Mouse (Mus musculus): Measurements from ENCODE around the gene Ndufaf2. TPM values are rescaled to one million over a fixed set of nuclear protein-coding genes. Genes with fewer than 3 reads are reported as not detected.

The Ndufaf2 gene
- total RNA-seq, 2 experiments from 2014 or later: 92.5 to 107 TPM

- peak; percentile 57; the same call in 1 of the 2 replicates for ATAC-seq (replicated peaks; ENCODE audit: low FRiP score, low TSS enrichment, poor library complexity, severe bottlenecking)
These were observed 5.6 kb downstream of the Ndufaf2 start for GRCm38 (mm10) chr13:108152650-108153372.

- ATAC-seq (replicated peaks; ENCODE audit: low FRiP score, low TSS enrichment, poor library complexity, severe bottlenecking): no peak; the same call in 1 of the 2 replicates
These were observed 6.6 kb downstream of the Ndufaf2 start for GRCm38 (mm10) chr13:108151782-108152181.

- no peak for ATAC-seq (replicated peaks; ENCODE audit: low FRiP score, low TSS enrichment, poor library complexity, severe bottlenecking)
These were observed 14.3 kb downstream of the Ndufaf2 start for GRCm38 (mm10) chr13:108144086-108144485.

- no peak for ATAC-seq (replicated peaks; ENCODE audit: low FRiP score, low TSS enrichment, poor library complexity, severe bottlenecking)
These were observed 19.9 kb downstream of the Ndufaf2 start for GRCm38 (mm10) chr13:108138403-108138977.

GRCm38 (mm10) chr13:108135617-108136016, 22.8 kb downstream of the Ndufaf2 start:
- no peak for ATAC-seq (replicated peaks; ENCODE audit: low FRiP score, low TSS enrichment, poor library complexity, severe bottlenecking)

GRCm38 (mm10) chr13:108132031-108132819, 26.2 kb downstream of the Ndufaf2 start:
- no peak for ATAC-seq (replicated peaks; ENCODE audit: low FRiP score, low TSS enrichment, poor library complexity, severe bottlenecking)

DNA sequence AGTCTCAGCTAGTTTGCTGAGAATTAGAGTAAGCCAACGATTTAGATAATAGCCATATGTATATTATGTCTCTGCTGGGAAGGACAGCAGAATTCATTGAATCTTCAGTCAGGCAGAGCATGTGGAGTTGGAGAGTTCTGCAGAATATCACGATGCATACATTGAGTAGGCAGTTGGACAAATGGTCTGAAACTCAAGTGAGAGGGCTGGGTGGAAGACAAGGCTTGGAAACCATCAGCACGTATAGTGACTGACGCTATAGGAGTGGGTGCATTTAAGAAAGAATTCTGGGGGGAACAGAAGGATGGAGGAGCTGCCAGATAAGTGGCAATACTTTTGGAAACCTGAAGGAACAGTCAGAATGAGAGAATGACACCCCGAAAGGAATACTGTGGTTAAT, 27.7 kb downstream of the Ndufaf2 start:
- ATAC-seq (replicated peaks; ENCODE audit: low FRiP score, low TSS enrichment, poor library complexity, severe bottlenecking): no peak

GRCm38 (mm10) chr13:108129070-108129469, 29.4 kb downstream of the Ndufaf2 start:
- peak; percentile 65; the same call in 1 of the 2 replicates for ATAC-seq (replicated peaks; ENCODE audit: low FRiP score, low TSS enrichment, poor library complexity, severe bottlenecking)

- no peak for ATAC-seq (replicated peaks; ENCODE audit: low FRiP score, low TSS enrichment, poor library complexity, severe bottlenecking)
These were observed 30.5 kb downstream of the Ndufaf2 start for GRCm38 (mm10) chr13:108127883-108128282.

DNA sequence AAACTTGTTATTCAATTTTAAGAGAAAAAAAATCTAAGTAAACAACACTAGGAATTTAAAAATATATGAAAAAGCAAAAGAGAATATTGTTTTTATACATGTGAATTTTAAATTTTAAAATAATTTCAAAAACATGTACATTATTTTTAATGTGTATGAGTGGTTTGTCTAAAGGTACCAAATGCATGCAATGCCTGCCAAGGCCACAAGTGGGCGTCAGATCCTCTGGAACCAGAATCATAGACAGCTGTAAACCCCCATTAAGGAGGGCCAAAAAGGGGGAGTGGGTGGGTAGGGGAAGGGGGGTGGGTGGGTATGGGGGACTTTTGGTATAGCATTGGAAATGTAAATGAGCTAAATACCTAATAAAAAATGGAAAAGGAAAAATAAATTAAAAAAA, 31.3 kb downstream of the Ndufaf2 start:
- 0 out of 2 replicates have a peak, but pooled peaks have one; percentile 65 for ATAC-seq (replicated peaks; ENCODE audit: low FRiP score, low TSS enrichment, poor library complexity, severe bottlenecking)

GRCm38 (mm10) chr13:108126246-108126645, 32.2 kb downstream of the Ndufaf2 start:
- ATAC-seq (replicated peaks; ENCODE audit: low FRiP score, low TSS enrichment, poor library complexity, severe bottlenecking): no peak

DNA sequence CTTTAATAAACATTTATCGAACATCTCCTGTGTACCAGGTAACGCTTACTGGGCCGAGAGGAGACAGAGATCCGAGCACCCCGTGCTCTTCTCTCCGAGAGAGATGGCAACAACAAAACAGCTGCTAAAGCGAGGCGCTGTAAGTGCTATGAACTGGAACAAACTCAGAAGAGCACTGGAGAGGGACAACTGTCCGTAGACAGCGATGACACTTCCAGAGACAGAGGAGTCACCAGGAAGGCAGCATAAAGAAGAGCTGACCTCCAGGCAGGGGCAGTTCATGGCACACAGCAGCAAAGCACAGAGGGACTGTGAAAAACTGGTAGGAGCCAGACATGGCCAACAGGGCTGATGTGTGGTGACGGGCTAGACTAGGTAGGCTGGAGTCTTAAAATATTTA, 34.3 kb downstream of the Ndufaf2 start:
- ATAC-seq (replicated peaks; ENCODE audit: low FRiP score, low TSS enrichment, poor library complexity, severe bottlenecking): no peak

- no peak for ATAC-seq (replicated peaks; ENCODE audit: low FRiP score, low TSS enrichment, poor library complexity, severe bottlenecking)
These were observed 35.2 kb downstream of the Ndufaf2 start for GRCm38 (mm10) chr13:108123109-108123723.

GRCm38 (mm10) chr13:108119411-108120310, 38.8 kb downstream of the Ndufaf2 start:
- ATAC-seq (replicated peaks; ENCODE audit: low FRiP score, low TSS enrichment, poor library complexity, severe bottlenecking): no peak

DNA sequence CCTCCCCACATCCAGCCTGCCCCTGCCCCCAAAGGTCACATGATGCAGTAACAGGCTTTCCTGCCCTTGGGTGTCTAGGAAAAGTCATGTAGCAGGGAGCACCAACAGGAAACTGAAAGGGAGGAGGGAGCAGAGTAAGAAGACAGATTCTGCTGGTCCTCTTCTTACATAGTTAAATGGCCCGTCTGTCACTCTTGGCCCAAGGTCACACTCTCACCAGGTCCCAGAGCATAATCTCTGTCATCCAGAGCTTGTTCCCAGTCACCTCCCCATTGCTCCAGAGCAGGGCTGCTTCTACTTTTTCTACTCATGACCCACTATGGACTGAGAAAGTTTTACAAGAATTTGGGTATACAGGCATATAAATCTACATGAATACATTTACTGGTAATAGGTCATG, 40.2 kb downstream of the Ndufaf2 start:
- no peak for ATAC-seq (replicated peaks; ENCODE audit: low FRiP score, low TSS enrichment, poor library complexity, severe bottlenecking)

DNA sequence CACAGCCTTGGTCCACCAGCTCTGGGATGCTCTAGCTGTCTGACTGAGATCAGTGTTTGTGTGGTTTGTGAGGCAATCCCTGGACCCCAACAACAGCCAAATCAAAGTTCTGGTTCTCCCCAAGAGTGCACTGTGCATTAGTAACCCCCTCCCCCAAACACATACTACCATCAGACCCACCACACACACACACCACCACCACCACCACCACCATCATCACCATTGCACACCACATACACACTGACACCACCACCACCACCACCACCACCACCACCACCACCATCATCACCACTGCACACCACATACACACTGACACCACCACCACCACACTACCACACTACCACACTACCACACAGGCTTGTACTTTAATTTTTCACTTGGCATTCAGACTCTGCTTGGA, 40.8 kb downstream of the Ndufaf2 start:
- no peak for ATAC-seq (replicated peaks; ENCODE audit: low FRiP score, low TSS enrichment, poor library complexity, severe bottlenecking)

DNA sequence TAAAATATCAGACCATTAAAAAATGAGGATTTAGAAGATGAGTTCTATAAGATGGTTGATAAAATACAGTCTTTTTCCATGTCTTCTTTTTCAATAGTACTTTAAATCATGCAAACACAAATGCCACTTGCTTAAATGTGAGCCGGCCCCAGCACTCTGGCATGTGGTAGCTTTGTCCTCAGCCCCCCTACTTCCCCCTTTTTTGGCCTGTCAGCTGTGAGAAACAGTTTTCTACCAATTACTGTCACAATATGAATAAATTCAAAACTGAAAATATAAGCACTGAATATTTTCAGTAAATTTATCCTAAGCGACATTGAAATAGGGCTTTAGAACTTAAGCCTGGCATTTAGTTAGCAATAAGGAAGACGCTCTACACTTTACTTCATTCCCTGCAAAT, 44.2 kb downstream of the Ndufaf2 start:
- ATAC-seq (replicated peaks; ENCODE audit: low FRiP score, low TSS enrichment, poor library complexity, severe bottlenecking): no peak

GRCm38 (mm10) chr13:108113536-108113935, 44.9 kb downstream of the Ndufaf2 start:
- no peak for ATAC-seq (replicated peaks; ENCODE audit: low FRiP score, low TSS enrichment, poor library complexity, severe bottlenecking)

DNA sequence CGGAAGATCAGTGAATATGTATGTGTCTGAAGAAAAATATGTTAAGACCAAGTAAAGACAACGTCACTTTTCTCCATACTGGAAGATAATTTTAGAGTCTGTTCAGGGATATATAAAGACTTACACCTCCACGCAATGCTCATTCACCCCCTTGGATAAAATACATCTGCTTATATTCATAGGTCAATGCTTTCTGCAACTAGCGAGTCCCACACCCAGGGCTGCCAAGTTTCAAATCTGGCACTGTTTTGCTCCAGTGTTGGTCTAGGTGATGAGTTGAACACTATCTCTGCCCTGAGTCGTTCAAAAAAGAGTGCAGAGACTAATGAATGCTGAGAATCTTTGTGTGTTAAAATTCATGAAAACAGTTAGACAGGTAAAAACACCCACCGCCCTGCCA, 47.5 kb downstream of the Ndufaf2 start:
- ATAC-seq (replicated peaks; ENCODE audit: low FRiP score, low TSS enrichment, poor library complexity, severe bottlenecking): no peak
